Mouse (Mus musculus) small intestine, adult 2 months (tissue): ENCODE results near the gene Cpm.

Experiments
- CTCF ChIP-seq: fragments of 200-500 bp; IDR thresholded peaks from 2 replicates; pipeline ENCODE4 v1.5.1; 2012; ENCODE audit warnings: low read depth, mild to moderate bottlenecking, control low read depth, inconsistent platforms, low read length, moderate library complexity, mixed read lengths; ENCODE audit not compliant: insufficient replicate concordance, insufficient read length; ENCODE audit errors: extremely low read depth
- POLR2A ChIP-seq: fragments of 200-500 bp; IDR thresholded peaks from 2 replicates; pipeline ENCODE4 v1.6.1; 2012; ENCODE audit warnings: low read depth, mild to moderate bottlenecking, control low read depth, inconsistent platforms, low read length, moderate library complexity

DNA sequence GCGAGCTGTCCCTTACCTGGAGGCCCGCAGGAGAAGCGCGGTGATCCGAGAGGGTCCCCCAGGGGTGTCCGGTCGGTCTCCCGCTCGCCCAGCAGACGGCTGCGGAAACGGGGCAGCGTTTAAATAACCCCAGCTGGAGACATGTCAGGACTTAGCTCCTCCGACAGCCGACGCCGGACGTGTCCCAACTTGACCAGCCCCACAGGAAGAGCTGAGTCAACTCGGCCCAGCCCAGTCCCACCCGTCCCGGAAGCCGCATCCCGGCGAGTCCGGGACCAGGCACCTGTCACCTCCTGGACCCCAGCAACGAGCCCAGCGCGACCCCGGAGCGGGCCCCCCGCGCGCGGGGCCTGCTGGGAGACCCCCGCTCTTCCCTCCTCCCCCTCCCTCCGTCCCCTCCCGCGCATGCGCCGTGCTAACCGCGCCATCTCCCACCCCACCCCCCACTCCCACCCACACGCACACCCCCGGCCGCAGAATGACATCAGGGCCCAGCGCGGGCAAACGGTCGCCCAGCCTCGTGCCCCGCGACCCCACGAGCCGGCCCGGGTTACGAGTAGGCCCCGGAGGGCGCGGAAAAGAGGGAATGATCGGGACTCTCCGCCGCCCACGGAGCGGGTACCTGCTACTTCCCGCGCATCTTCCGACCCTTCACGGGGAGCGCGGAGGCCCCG is 80.8 kb downstream of the Cpm start:
- TF ChIP-seq CTCF (no peak), POLR2A (peak; percentile 26; the same call in 1 of the 2 replicates)
